Mouse (Mus musculus) myocyte (in vitro differentiated cells): ENCODE data around the gene Mup6. TPM values are rescaled to one million over a fixed set of nuclear protein-coding genes. Genes with fewer than 3 reads are reported as not detected.
"Not testable (repeated sequence)": the region's sequence is repeated elsewhere in the genome, so short reads cannot be mapped to it uniquely, and the experiment has no call there.

Source experiments
- H3K27me3 ChIP-seq: one replicate; pipeline ENCODE4 v1.6.1; 2011; ENCODE audit not compliant: control insufficient read depth, insufficient read depth, insufficient read length
- H3K36me3 ChIP-seq: one replicate; pipeline ENCODE4 v1.6.1; 2011; ENCODE audit not compliant: control insufficient read depth, insufficient read depth
- H3K4me2 ChIP-seq: one replicate; pipeline ENCODE4 v1.6.1; 2011; ENCODE audit warnings: low read depth, control low read depth
- H3K4me3 ChIP-seq: one replicate; pipeline ENCODE4 v1.5.1; 2011; ENCODE audit warnings: mild to moderate bottlenecking, control low read depth, moderate library complexity
- H3K79me2 ChIP-seq: one replicate; pipeline ENCODE4 v1.6.1; 2011; ENCODE audit not compliant: control insufficient read depth, insufficient read depth
- H3ac ChIP-seq: one replicate; pipeline ENCODE4 v1.6.1; 2011; ENCODE audit not compliant: control insufficient read depth, insufficient read length
- CEBPB ChIP-seq: IDR thresholded peaks from 2 replicates; pipeline ENCODE4 v1.6.1; 2011; ENCODE audit warnings: mild to moderate bottlenecking, moderate library complexity; ENCODE audit not compliant: poor library complexity, insufficient read depth, severe bottlenecking
- E2F4 ChIP-seq: IDR thresholded peaks from one replicate; pipeline ENCODE4 v1.6.1; 2011; ENCODE audit warnings: mild to moderate bottlenecking, control low read depth, moderate library complexity; ENCODE audit not compliant: insufficient read depth
- MAX ChIP-seq: IDR thresholded peaks from one replicate; pipeline ENCODE4 v1.6.1; 2011; ENCODE audit warnings: low read depth, mild to moderate bottlenecking, control low read depth
- MYOD1 ChIP-seq, 3 experiments: IDR thresholded peaks; one replicate each; pipeline ENCODE4 v1.6.1; 2011; ENCODE audit warnings: control low read depth in 2 of 3, low read depth in 2 of 3, mild to moderate bottlenecking in 2 of 3, moderate library complexity in 1 of 3; ENCODE audit not compliant: insufficient read length in 2 of 3, control insufficient read depth in 1 of 3
- MYOG ChIP-seq, 3 experiments: IDR thresholded peaks; one replicate each; pipeline ENCODE4 v1.6.1; 2011; ENCODE audit warnings: control low read depth in 2 of 3, low read depth in 2 of 3, mild to moderate bottlenecking in 2 of 3; ENCODE audit not compliant: insufficient read length in 2 of 3, control insufficient read depth in 1 of 3, insufficient read depth in 1 of 3
- POLR2A ChIP-seq: IDR thresholded peaks from one replicate; pipeline ENCODE4 v1.6.1; 2011; ENCODE audit warnings: low read depth, mild to moderate bottlenecking, control low read depth, moderate library complexity; ENCODE audit not compliant: insufficient read length
- POLR2AphosphoS2 ChIP-seq: IDR thresholded peaks from one replicate; pipeline ENCODE4 v1.6.1; 2011; ENCODE audit warnings: low read depth, control low read depth; ENCODE audit not compliant: insufficient read length
- REST ChIP-seq: IDR thresholded peaks from one replicate; pipeline ENCODE4 v1.6.1; 2011; ENCODE audit warnings: mild to moderate bottlenecking, control low read depth, moderate library complexity; ENCODE audit not compliant: insufficient read depth, insufficient read length
- SRF ChIP-seq: IDR thresholded peaks from one replicate; pipeline ENCODE4 v1.6.1; 2011; ENCODE audit warnings: low read depth; ENCODE audit not compliant: control insufficient read depth, insufficient read length
- TCF12 ChIP-seq: IDR thresholded peaks from one replicate; pipeline ENCODE4 v1.6.1; 2011; ENCODE audit warnings: mild to moderate bottlenecking, control low read depth; ENCODE audit not compliant: poor library complexity, insufficient read depth, severe bottlenecking
- TCF3 ChIP-seq: IDR thresholded peaks from one replicate; pipeline ENCODE4 v1.6.1; 2011; ENCODE audit warnings: low read depth, control low read depth; ENCODE audit not compliant: insufficient read length
- USF1 ChIP-seq: IDR thresholded peaks from one replicate; pipeline ENCODE4 v1.6.1; 2011; ENCODE audit warnings: low read depth, mild to moderate bottlenecking, control low read depth, moderate library complexity
- polyA plus RNA-seq: library from polyadenylated mRNA; unstranded; fragments of >200 nt; fragmentation: generic; extraction: Trizol; gene quantifications from one replicate; pipeline ENCODE4 v1.2.1, GENCODE M21; 2012; ENCODE audit warnings: missing spikeins

Gene Mup6
- polyA plus RNA-seq, 1 experiment = not detected

- H3K27me3 ChIP-seq = peaks cover 15% of the 10 kb centered on the region
- no peak for TF ChIP-seq E2F4
- no peak for TF ChIP-seq MYOD1 (IDR thresholded peaks at IDR 0.05; ENCODE audit: control insufficient read depth in 1 of 3, insufficient read length in 2 of 3, low read depth in 2 of 3)
- TF ChIP-seq USF1 = no peak
- no peak for TF ChIP-seq POLR2AphosphoS2
- TF ChIP-seq TCF3 = no peak
- TF ChIP-seq MAX = no peak
- H3K4me3 ChIP-seq = no peak overlapping the region
- H3K36me3 ChIP-seq = no peaks in the 10 kb centered on the region
- H3K4me2 ChIP-seq = no peak overlapping the region
- no peak overlapping the region for H3ac ChIP-seq
- H3K79me2 ChIP-seq = no peaks in the 10 kb centered on the region
Measured at GRCm38 (mm10) chr4:59927666-59928065, 36.4 kb upstream of the Mup6 start.

- Histone ChIP-seq H3K27me3 (peaks cover 15% of the 10 kb centered on the region), H3K36me3 (no peaks in the 10 kb centered on the region), H3K4me3 (no peak overlapping the region), H3K79me2 (no peaks in the 10 kb centered on the region), H3K4me2 (no peak overlapping the region), H3ac (no peak overlapping the region)
- TF ChIP-seq CEBPB = peak; percentile 65; the same call in 1 of the 2 replicates
- no peak for TF ChIP-seq E2F4
- no peak for TF ChIP-seq MYOD1 (IDR thresholded peaks at IDR 0.05; ENCODE audit: control insufficient read depth in 1 of 3, insufficient read length in 2 of 3, low read depth in 2 of 3)
Measured at GRCm38 (mm10) chr4:59928347-59928746, 35.7 kb upstream of the Mup6 start.

- Histone ChIP-seq H3K27me3 (peaks cover 7% of the 10 kb centered on the region), H3K4me2 (no peak overlapping the region), H3K36me3 (no peaks in the 10 kb centered on the region), H3K4me3 (no peak overlapping the region), H3ac (no peak overlapping the region), H3K79me2 (no peaks in the 10 kb centered on the region)
- TF ChIP-seq REST = no peak
- TF ChIP-seq TCF3 = no peak
- TF ChIP-seq E2F4 = no peak
- no peak for TF ChIP-seq POLR2AphosphoS2
- TF ChIP-seq MAX = no peak
- no peak for TF ChIP-seq MYOG (IDR thresholded peaks at IDR 0.05; ENCODE audit: control insufficient read depth in 1 of 3, insufficient read depth in 1 of 3, insufficient read length in 2 of 3, low read depth in 2 of 3)
- TF ChIP-seq CEBPB = no peak
- TF ChIP-seq SRF = no peak
- TF ChIP-seq TCF12 = no peak
- no peak for TF ChIP-seq USF1
- no peak for TF ChIP-seq MYOD1 (IDR thresholded peaks at IDR 0.05; ENCODE audit: control insufficient read depth in 1 of 3, insufficient read length in 2 of 3, low read depth in 2 of 3)
- no peak for TF ChIP-seq POLR2A
Measured at GRCm38 (mm10) chr4:59932505-59933281, 31.4 kb upstream of the Mup6 start.

- Histone ChIP-seq H3ac (no peak overlapping the region), H3K36me3 (no peaks in the 10 kb centered on the region), H3K4me3 (no peak overlapping the region), H3K79me2 (no peaks in the 10 kb centered on the region), H3K4me2 (no peak overlapping the region), H3K27me3 (peaks cover 11% of the 10 kb centered on the region)
- TF ChIP-seq USF1 (no peak), TCF3 (no peak), TCF12 (no peak), E2F4 (no peak), MYOG (IDR thresholded peaks at IDR 0.05; ENCODE audit: control insufficient read depth in 1 of 3, insufficient read depth in 1 of 3, insufficient read length in 2 of 3, low read depth in 2 of 3) (no peak), MAX (no peak), POLR2A (no peak), CEBPB (no peak), SRF (no peak), POLR2AphosphoS2 (no peak), MYOD1 (IDR thresholded peaks at IDR 0.05; ENCODE audit: control insufficient read depth in 1 of 3, insufficient read length in 2 of 3, low read depth in 2 of 3) (no peak), REST (no peak)
Measured at GRCm38 (mm10) chr4:59937543-59937942, 26.6 kb upstream of the Mup6 start.

- TF ChIP-seq SRF = no peak
- TF ChIP-seq POLR2A = no peak
- TF ChIP-seq MAX = no peak
- TF ChIP-seq USF1 = no peak
- no peak for TF ChIP-seq REST
- Histone ChIP-seq H3K4me2 (no peak within 1 kb of the TSS), H3ac (no peak within 1 kb of the TSS), H3K79me2 (no peaks in the 10 kb centered on the region), H3K27me3 (no peaks in the 10 kb centered on the region), H3K36me3 (no peaks in the 10 kb centered on the region), H3K4me3 (no peak within 1 kb of the TSS)
Measured at GRCm38 (mm10) chr4:59960610-59961009, 3.5 kb upstream of the Mup6 start, which contains the start of gene Mup4. Gene Mup4 (minus strand): TSS chr4:59960710.

GRCm38 (mm10) chr4:59997894-59998293 lies 33.8 kb downstream of the Mup6 start:
- not testable (repeated sequence) for H3K27me3 ChIP-seq, H3K4me2 ChIP-seq, H3K79me2 ChIP-seq, H3ac ChIP-seq, H3K4me3 ChIP-seq, H3K36me3 ChIP-seq

GRCm38 (mm10) chr4:60020141-60020540 lies 56.0 kb downstream of the Mup6 start:
- H3K79me2 ChIP-seq, H3K4me3 ChIP-seq, H3K36me3 ChIP-seq, H3ac ChIP-seq, H3K4me2 ChIP-seq, H3K27me3 ChIP-seq: not testable (repeated sequence)
